In the genomic region with DNA sequence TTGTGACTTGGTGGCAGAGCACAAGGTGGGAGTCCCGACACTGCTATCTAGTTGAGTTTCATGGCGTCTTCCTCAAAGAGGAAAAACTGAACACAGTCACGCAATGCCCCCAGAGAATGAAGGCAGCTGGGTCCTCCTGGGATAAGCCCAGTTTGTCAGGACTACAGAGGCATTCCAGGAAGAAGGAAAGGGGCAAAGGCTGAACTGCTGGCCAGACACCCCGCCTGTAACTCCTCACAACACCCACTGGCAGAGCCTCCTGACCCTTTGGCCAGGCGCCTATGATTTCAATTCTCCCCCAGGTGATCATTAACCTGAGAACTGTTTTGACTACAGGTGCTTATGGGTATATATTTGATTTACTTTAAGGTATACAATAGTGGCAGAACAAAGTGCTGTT, we compare ENCODE assay signal across 11 mouse cellular contexts. TPM values are rescaled to one million over a fixed set of nuclear protein-coding genes. Genes with fewer than 3 reads are reported as not detected.
A peak's percentile ranks its signal among the peaks of the same experiment; 100 is the strongest.
DNase-seq lines count a peak whose midpoint lies in the region; ATAC-seq lines count a peak whose summit lies in the region.
"Had no signal": no experiment of that assay in that cellular context is flagged by ENCODE, and none has a peak within 500 bp of the region (broad histone marks: within the 10 kb centered on the region; RNA-seq: fewer than 3 reads in every experiment).

No protein-coding gene starts in this region.

- peaks cover 41% of the 10 kb centered on the region for H3K4me1 ChIP-seq in neural tube, embryonic 12.5 days
- H3K4me1 ChIP-seq in liver, embryonic 11.5 days (replicated peaks; ENCODE audit: control insufficient read depth, insufficient read depth, low read length), result peaks cover 73% of the 10 kb centered on the region

- peak overlapping the region; percentile 7; the same call in 1 of the 2 replicates for H3K4me2 ChIP-seq in neural tube, embryonic 12.5 days (replicated peaks)
- H3K4me2 ChIP-seq in liver, embryonic 11.5 days, result peak overlapping the region; percentile 36

- no peak overlapping the region for H3K27ac ChIP-seq in neural tube, embryonic 12.5 days
- H3K27ac ChIP-seq in liver, embryonic 11.5 days (ENCODE audit: low read depth, low read length), result 0 out of 2 replicates have a peak overlapping the region, but pooled peaks have one; percentile 26
- H3K27ac ChIP-seq: lung, embryonic 15.5 days had no signal

- DNase-seq in heart, adult 11 months, result peak; percentile 86
- DNase-seq in heart, postnatal 4 days, result no peak
- no peak for DNase-seq in neural tube, embryonic 10.5 days (ENCODE audit: extremely low spot score, low spot score)
- no peak for DNase-seq in liver, embryonic 11.5 days (ENCODE audit: low spot score)
- DNase-seq in yolk sac, embryonic 10.5 days (ENCODE audit: low spot score), result peak; percentile 83
- no peak for DNase-seq in c-Kit-positive CD71-positive TER-119-positive erythroid progenitor cells, embryonic 14.5 days (ENCODE audit: low spot score)
- DNase-seq: retina, postnatal 1 day had no signal

- no peak for ATAC-seq in neural tube, embryonic 12.5 days (ENCODE audit: low FRiP score, low read depth)
- ATAC-seq in liver, embryonic 11.5 days (replicated peaks; ENCODE audit: low FRiP score), result no peak
- no peak for ATAC-seq in erythroid progenitor cell, adult 5-6 weeks (replicated peaks; ENCODE audit: low FRiP score, poor library complexity, severe bottlenecking)
- ATAC-seq: CD4-positive, CD25-positive, alpha-beta regulatory T cell, adult 4 months had no signal

- H3K4me3 ChIP-seq in neural tube, embryonic 12.5 days, result no peak overlapping the region
- no peak overlapping the region for H3K4me3 ChIP-seq in liver, embryonic 11.5 days (ENCODE audit: low read depth, low read length)

- H3K9ac ChIP-seq in neural tube, embryonic 12.5 days, result no peak overlapping the region
- no peak overlapping the region for H3K9ac ChIP-seq in liver, embryonic 11.5 days (ENCODE audit: low read depth, low read length)
- H3K9ac ChIP-seq: lung, embryonic 15.5 days had no signal

- no peaks in the 10 kb centered on the region for H3K27me3 ChIP-seq in neural tube, embryonic 12.5 days (replicated peaks)
- H3K27me3 ChIP-seq in liver, embryonic 11.5 days (replicated peaks; ENCODE audit: control insufficient read depth, insufficient read depth, low read length), result no peaks in the 10 kb centered on the region
- H3K27me3 ChIP-seq: lung, embryonic 15.5 days had no signal

- 64% methylated on average over 5 of the region's 5 CpGs for WGBS in neural tube, embryonic 12.5 days
- WGBS in liver, embryonic 11.5 days, result 70% methylated on average over 5 of the region's 5 CpGs

- no peaks in the 10 kb centered on the region for H3K9me3 ChIP-seq in neural tube, embryonic 12.5 days
- H3K9me3 ChIP-seq in liver, embryonic 11.5 days (ENCODE audit: control insufficient read depth, low read length), result no peaks in the 10 kb centered on the region
- H3K9me3 ChIP-seq: lung, embryonic 15.5 days had no signal

- no peaks in the 10 kb centered on the region for H3K36me3 ChIP-seq in neural tube, embryonic 12.5 days
- no peaks in the 10 kb centered on the region for H3K36me3 ChIP-seq in liver, embryonic 11.5 days (ENCODE audit: control insufficient read depth, insufficient read depth, low read length)
- H3K36me3 ChIP-seq: lung, embryonic 15.5 days had no signal

RNA-seq across cellular contexts. Expression of gene Pik3r1, which starts 3.9 kb away (rescaled TPM):
- 10 to 100 TPM; 34.7 to 35.8 TPM for total RNA-seq in heart, postnatal 4 days (2021)
- polyA plus RNA-seq in neural tube, embryonic 12.5 days (2016; fragmentation: Nextera tagmentation; extraction: Ambion mirVana), result 36.9 and 40.5 TPM in 2 replicates
- 18.7 and 21.5 TPM in 2 replicates for polyA plus RNA-seq in liver, embryonic 11.5 days (2014; fragmentation: Nextera tagmentation; extraction: Ambion mirVana)
- 119 and 126 TPM in 2 replicates for total RNA-seq in erythroid progenitor cell, adult 5-6 weeks (2015; ENCODE audit: low replicate concordance)
- 173 and 241 TPM in 2 replicates for total RNA-seq in erythroid progenitor cell, adult 5-6 weeks (2017; ENCODE audit: low replicate concordance)

Comparison
In these comparisons a context has a peak if more than half of its experiments do, and no peak if none do; other contexts are left out.
1. DNase-seq: peak in heart, adult 11 months (single experiment) and yolk sac, embryonic 10.5 days (single experiment); none in heart, postnatal 4 days (single experiment), neural tube, embryonic 10.5 days (single experiment), liver, embryonic 11.5 days (single experiment) and c-Kit-positive CD71-positive TER-119-positive erythroid progenitor cells, embryonic 14.5 days (single experiment).